Mouse (Mus musculus): ENCODE results near the gene Wipi2.

DNA sequence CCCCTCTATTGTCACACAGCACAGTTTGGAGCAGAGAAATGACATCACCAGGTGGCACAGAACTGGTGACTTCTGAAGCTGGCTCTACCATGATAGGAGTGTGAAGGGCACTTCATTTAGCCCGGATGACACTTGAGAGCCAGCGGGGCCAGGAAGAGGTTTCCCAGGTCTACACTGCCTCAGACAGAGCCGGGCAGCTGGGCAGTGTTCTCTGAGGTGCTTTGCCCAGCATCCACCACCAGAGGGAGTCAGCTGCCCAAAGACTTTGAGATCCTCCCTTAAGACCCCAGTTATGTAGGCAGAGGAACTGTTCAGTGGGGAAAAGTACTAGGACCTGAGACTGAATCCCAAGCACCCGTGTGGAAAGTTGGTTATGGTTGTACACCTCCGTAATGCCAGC lies 46.0 kb upstream of the Wipi2 start:
- no peak for TF ChIP-seq MAFK (IDR thresholded peaks at IDR 0.05; ENCODE audit: insufficient read depth, low read depth, low read length)
- no peak for TF ChIP-seq HCFC1 (IDR thresholded peaks at IDR 0.05; ENCODE audit: borderline replicate concordance, insufficient read depth, low read length)
- no peak for TF ChIP-seq CHD2 (IDR thresholded peaks at IDR 0.05; ENCODE audit: low read depth, low read length)
- TF ChIP-seq ZNF384 (IDR thresholded peaks at IDR 0.05; ENCODE audit: low read depth, low read length): no peak
- TF ChIP-seq ZC3H11A (IDR thresholded peaks at IDR 0.05; ENCODE audit: borderline replicate concordance, low read depth, low read length): peak; percentile 49; the same call in 1 of the 2 replicates
